Mouse (Mus musculus) brain, embryonic 14.5 days (tissue): ENCODE data around the gene Pccb.
A peak's percentile ranks its signal among the peaks of the same experiment; 100 is the strongest.

Experiments used
- CTCF ChIP-seq: fragments of 200-500 bp; IDR thresholded peaks from 2 replicates; pipeline ENCODE4 v1.5.1; 2012; ENCODE audit warnings: inconsistent platforms, mild to moderate bottlenecking, moderate library complexity, borderline replicate concordance; ENCODE audit not compliant: insufficient read depth, insufficient read length; ENCODE audit errors: extremely low read depth
- POLR2A ChIP-seq: fragments of 200-500 bp; IDR thresholded peaks from 2 replicates; pipeline ENCODE4 v1.6.1; 2012; ENCODE audit warnings: mild to moderate bottlenecking, inconsistent platforms, borderline replicate concordance; ENCODE audit not compliant: poor library complexity, insufficient read depth, insufficient read length, severe bottlenecking; ENCODE audit errors: extremely low read depth

GRCm38 (mm10) chr9:101073041-101073986 lies 38.6 kb upstream of the Pccb start:
- no peak for TF ChIP-seq CTCF
- peak; percentile 56; the same call in 1 of the 2 replicates for TF ChIP-seq POLR2A
